Mouse (Mus musculus): ENCODE measurements around the gene Nutm1. TPM values are rescaled to one million over a fixed set of nuclear protein-coding genes. Genes with fewer than 3 reads are reported as not detected.
"Not testable (repeated sequence)": the region's sequence is repeated elsewhere in the genome, so short reads cannot be mapped to it uniquely, and the experiment has no call there.

Gene Nutm1
- total RNA-seq (2021): not detected
- long read RNA-seq, experiment 1: 0 reads
- long read RNA-seq, experiment 2: 0 reads

DNA sequence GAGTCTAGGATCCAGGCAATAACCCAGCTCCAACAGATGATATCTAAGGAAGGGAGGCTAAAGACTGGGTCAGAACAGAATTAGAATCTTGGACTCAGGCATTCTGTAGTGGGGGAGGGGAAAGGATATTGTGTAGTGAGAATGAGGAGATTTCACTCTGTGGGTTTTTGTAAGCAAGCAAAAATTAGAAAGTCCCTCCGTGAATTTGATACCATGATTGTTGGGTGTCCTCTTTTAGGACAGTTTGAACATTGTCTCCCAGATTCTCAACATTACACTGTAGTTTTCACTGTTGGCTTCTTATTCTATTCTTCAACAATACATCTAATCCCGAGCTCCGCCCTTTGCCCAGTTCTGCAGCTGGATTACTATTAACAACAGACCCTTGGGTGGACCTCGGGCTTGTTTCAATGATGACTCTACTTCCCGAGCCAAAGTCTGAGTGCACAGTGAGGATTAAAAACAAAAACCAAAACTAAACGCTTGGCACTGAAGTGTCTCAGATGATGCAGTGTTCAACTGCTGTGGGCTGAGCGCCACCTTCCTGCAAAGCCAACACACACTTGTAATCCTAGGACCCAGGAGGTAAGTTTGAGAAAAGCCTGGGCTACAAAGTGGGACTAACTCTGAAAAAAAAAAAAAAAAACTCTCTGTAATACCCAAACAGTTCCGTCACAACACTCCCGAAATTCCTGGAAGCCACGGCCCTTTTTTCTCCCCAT, at the start of gene Nutm1:
Gene Nutm1 (minus strand): TSS at position 51 of the 722 bp plus-strand sequence.
- DNase-seq: peak in 1 of 2 experiments; percentile 14
- intact Hi-C loops (cut with DNase I): no loop called here

DNA sequence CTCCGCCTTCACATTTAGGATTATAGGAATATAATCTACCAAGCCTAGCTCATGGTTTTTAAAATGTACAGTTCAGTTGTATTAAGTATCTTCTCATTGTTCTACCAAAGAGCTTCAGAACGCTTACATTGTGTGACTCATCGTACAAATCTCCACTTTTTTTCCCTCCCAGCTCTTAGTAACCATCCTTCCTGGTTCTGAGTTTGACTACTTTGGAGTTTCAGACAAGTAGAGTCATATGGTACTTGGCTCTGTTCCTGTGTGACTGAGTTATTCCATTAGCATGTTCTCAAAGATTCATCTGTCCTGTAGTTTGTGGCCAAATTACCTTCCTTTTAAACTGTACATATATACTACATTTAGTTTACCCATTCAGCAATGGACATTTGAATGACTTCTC, 49.6 kb upstream of the Nutm1 start:
- DNase-seq: no peak
- intact Hi-C loops (cut with DNase I): no loop called here

DNA sequence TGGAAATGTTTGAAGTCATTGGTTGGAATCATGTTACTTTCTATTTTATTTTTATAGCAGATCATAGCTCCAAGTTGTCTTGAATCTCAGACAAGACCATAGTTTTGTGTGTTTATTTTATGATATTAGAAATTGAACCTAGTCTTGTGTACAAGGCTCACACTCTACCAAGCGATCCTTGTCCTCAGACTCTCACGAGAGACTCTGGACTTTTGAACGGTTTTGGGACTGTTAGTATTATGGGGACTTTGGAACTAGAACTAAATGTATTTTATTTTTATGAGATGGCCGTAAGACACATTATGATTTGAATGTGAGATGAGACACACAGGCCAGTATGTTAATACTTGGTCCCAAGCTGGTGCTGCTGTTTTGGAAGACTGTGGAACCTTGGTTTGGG, 39.1 kb upstream of the Nutm1 start:
- DNase-seq: no peak
- intact Hi-C loops (cut with DNase I): no loop called here

DNA sequence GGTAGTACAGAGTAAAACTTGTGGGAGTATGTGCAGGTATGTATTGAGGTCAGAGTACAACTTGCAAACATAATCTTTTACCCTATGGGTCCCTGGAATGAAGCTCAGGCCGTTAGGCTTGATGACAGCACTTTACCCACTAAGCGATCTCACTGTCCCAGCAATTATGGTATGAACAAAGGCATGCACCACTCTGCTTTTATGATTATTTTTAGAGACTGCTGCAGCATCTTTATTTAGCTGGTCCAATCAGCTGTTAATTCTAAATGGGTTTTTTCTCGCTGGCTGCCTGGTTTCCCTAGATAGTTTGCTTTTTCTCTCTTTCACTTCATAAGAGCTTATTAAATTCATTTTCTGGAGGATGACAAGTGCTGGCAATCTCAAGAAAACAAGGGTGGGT, 37.1 kb upstream of the Nutm1 start:
- no peak for DNase-seq
- intact Hi-C loops (cut with DNase I): no loop called here

DNA sequence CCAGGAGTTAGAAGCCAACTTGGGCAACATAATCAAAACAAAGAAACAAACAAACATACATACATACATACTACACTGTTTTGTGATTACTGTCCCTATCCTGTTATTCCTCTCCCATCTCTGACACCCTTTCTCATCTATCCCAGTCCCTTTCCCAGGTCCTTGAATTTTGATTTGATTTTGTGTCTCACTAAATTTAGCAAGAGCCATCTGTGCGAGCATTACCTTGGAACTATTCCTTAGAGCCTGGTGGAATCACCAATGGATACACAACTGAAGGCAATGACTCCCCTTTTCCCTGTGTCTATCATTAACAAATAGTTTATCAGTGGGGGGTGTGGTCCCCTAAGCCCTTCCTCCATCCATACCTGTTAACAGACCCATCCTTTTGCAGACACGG, 33.7 kb upstream of the Nutm1 start:
- intact Hi-C loops (cut with DNase I): no loop called here

DNA sequence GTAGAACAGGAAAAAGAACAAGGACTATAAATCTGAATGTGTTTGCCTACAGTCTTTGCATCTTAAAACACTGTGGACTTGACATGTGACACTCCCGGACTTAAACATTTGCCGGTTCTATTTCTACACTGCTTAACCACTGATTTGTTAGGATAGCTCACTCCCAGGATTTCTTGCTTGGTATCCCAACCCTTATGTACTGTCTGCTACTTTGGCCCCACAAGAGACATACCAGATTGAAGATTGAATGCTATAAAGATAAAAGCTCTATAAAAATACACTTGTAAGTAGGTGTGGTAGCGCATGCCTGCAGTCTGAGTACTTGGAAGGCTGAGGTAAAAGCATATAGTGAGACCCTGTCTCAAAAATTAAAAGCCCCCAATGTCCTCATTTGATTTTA, 30.4 kb upstream of the Nutm1 start:
- intact Hi-C loops (cut with DNase I): no loop called here
- DNase-seq: no peak

More for the DNA sequence above, 33.7 kb upstream of the Nutm1 start:
- no peak for DNase-seq

DNA sequence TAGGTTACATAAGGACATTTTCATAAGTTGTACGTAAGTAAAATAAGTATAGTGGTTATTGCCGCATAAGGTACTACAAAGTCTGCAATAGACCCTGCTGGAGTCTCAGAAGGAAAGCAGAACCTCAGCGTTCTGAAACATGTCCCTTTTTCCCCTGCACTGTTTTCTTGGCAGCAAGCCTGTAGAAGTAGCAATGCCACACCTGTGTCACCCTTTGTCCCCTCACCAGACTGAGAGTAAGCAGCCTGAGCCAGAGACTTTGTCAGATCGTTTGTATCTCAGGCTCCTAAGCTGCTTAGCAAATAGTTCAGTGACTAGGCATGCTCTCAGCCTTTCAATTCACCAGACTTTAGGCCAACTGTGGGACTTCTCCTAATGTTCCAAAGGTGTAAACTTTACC, 28.0 kb upstream of the Nutm1 start:
- intact Hi-C loops (cut with DNase I): no loop called here
- DNase-seq: no peak

DNA sequence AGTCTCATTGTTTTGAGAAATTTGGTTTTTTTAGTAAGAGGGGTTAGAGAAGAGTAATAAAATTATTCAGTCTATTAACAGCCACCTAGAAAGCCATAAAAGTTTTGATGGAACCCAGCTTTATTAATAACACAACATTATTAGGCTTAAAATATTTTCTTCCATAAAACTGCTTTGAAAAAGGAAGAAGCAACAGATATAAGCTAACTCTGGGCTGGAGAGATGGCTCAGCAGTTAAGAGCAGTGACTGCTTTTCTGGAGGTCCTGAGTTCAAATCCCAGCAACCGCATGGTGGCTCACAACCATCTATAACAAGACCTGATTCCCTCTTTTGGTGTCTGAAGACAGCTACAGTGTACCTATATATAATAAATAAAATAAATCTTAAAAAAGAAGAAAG, 27.0 kb upstream of the Nutm1 start:
- intact Hi-C loops (cut with DNase I); DNase-seq: not testable (repeated sequence)

DNA sequence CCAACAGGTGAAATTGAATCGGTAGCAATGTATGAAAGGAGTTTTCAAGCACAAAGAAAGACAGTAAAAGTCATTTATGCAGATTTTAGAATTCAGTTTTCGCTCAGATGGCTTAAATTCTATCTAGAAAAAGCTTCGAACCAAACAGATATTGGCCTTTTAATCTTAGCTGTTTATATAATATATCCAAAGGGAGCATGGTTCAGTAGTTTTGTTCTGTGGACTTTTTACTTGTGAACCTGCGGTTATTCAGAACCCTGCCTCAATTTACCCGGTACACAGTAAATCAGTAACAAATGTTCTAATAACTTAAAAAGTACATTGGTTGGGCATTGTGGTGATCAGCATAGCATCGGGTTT, 25.9 kb upstream of the Nutm1 start:
- DNase-seq: no peak
- intact Hi-C loops (cut with DNase I): no loop called here

DNA sequence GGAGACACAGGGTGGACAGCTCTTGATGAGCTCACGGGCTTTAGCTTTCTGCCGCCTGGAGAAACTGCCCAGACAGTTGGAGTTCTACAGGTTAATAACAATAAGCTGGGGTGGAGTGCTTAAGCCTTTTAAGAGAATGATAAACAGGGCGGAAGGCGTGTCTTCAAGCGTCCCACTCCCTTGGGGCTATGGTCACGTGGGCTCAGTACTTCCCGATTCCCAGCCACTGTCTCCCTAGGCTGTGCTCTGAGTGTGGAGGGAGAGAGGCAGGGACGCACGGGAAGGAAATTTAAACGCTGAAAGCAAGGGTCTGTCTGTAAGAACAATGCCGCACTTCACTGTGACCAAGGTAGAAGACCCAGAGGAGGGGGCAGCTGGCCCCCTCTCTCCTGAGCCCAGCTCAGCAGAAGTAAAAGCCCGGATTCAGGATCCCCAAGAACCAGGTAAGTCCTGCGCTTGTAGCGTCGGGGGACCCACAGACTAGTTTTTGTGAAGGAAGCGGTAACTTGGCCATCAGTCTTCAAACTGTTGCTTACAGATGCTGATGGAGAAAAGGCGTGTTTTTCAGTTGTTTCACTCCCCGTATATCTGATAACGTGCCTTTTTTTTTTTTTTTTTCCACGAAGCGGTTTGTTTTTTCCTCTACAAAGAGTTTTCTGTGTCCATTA, 25.4 kb upstream of the Nutm1 start:
- intact Hi-C loops (cut with DNase I): no loop called here
- DNase-seq: peak; percentile 66 to 71

DNA sequence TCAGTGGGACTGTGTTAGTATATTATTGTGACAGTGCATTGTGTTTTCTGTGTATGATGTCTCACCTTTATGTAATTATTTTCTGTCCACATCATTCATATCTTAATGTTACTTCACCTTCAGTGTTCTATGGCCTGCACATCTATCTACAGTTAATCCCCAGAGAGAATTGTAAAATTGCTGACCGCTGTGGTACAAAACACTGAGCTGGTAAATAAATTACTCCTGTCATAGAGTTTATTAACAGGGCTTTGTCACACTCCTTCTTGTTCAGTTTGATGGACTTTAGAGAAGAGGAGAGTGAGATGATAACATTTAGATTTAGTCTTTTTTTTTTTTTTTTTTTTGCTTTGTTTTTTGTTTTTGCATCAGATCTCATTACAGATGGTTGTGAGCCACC, 23.8 kb upstream of the Nutm1 start:
- intact Hi-C loops (cut with DNase I): no loop called here
- DNase-seq: no peak

DNA sequence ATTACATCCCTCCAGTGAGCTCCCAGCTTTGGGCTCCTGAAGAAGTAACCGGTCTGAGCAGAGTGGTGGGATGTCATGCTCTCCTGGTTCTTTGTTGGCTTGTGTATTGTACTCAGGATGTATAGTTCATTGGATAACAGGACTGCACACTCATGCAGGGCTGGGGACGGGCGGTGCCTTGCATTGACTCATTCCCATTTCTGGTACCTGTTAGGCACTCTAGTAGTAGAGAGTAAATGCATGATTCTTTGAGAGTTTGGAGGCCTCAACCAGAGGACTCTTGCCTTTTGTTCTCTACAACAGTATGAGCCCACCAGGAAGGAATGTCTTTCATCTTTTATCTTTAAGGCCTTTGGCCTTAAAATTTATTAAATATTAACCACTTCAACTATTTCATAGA, 17.8 kb upstream of the Nutm1 start:
- intact Hi-C loops (cut with DNase I): no loop called here
- no peak for DNase-seq

DNA sequence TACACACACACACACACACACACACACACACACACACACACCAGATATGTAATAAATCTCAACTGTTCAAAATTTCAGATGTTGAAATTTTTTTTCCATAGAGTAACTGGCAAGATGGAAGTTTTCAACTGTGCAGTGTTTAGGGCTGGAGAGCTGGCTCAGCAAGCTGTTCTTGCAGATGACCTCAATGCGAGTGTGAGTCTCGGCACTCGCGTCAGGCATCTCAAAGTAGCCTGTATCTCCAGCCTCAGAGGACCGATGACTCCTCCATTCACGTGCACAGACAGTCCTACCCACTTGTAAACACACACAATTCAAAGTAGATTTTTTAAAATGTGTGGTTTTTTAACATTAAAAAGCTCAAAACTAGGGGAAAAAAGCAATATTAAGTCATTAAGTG, 14.4 kb upstream of the Nutm1 start:
- intact Hi-C loops (cut with DNase I): no loop called here
- no peak for DNase-seq

DNA sequence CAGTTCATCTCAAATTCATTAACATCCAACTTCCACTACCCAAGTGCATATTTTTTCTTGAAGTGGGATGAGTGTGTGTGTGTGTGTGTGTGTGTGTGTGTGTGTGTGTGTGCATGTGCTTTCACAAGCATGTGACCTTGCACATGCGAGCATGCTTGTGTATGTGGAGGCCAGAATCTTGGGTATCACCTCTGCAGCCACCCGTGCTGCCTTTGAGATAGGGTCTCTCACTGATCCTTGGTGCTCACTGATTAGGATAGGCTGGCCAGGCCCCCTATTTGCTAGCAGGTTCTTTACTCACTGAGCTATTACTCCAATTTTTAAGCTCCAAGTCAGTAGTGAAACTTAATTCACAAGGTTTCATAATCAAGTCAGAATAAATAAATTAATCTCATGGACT, 13.8 kb upstream of the Nutm1 start:
- intact Hi-C loops (cut with DNase I): no loop called here
- no peak for DNase-seq

DNA sequence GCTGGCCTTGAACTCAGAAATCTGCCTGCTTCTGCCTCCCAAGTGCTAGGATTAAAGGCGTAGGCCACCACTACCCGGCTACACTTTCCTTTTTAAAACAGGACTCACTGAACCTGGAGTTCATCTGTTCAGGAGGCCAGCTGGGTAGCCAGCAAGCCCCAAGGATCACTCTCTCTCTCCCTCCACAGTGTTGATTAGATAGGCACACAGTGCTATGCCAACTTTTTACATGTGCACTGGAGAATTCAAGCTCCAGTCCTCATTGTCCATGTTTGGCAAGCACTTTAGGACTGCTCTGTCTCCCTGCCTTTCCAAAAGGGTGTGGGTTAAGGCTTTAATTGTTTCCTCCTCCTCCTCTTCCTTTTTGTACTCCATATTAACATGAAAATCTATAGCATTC, 10.9 kb upstream of the Nutm1 start:
- no peak for DNase-seq
- intact Hi-C loops (cut with DNase I): no loop called here

DNA sequence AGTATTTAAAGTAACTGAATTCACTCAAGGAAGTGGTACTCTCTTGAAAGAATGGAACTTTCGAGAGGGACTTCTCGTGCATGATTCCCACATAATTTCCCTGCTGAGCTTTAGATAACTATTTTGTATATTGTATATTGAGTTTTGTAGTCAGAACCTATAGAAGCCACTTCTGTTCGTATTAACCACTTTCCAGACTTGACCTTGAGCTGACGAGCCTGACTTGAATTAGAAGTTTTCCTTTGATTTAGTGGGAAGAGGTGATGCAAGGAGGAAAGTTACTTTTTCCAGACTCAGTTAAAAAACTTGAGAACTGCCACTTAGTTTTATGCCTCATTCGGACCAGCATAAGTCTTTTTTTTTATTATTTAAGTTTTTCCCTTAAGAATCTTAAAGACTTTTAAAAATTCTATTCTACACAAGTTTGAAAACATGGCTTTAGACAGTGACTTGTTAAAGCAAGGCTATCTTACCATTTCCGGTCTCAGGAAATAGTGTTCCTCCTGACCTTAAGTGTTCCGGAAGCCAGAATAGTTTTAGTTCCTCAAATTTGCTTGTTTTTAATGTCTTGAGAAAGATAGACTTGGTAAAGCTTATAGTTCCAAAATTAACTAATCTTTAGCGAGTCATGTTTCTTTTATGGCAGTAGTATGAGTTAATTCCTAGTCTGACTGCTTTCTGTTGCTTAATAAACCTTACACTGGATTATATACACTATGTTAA, 8.6 kb upstream of the Nutm1 start:
- DNase-seq: no peak
- intact Hi-C loops (cut with DNase I): loop anchor here (10.0 kb wide), 3 partner anchors 67 to 217 kb away; partner anchors contain the start of genes Chrm5 and Emc7

DNA sequence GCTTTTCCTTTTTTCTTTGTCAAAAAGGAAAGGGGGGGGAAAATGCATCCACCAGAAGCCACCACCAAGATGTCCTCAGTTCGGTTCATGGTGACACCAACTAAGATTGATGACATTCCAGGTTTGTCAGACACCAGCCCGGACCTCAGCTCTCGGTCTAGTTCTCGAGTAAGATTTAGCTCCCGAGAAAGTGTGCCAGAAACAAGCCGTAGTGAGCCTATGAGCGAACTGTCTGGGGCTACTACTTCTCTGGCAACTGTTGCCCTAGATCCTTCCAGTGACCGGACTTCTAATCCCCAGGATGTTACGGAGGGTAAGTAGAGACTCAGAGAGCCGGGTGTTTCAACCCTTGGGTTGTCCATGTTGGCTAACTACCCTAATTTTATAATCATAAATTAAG, 7.7 kb upstream of the Nutm1 start:
- DNase-seq: peak; percentile 16 to 40
- intact Hi-C loops (cut with DNase I): loop anchor here (10.0 kb wide), 3 partner anchors 68 to 218 kb away; partner anchors contain the start of genes Chrm5 and Emc7

DNA sequence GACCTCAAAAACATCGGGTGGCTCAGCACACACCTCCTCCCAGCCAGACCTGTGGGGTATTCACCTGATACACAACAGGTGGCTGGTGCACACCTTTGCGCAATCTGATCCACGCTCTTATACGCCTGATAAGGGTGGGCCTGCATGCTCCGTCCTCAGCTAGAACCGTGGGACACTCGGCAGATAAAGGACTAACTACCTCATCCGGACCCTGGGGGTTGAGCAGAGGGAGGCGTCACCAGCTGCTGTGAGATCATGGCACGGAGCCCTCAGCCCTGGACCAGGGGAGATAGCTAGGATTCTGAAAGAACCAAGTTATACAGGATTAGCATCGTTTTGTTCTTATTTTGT, 7.1 kb upstream of the Nutm1 start, which contains the start of gene Gm21985:
Gene Gm21985 (plus strand): TSS at position 73 of the 351 bp plus-strand sequence.
- intact Hi-C loops (cut with DNase I): loop anchor here (10.0 kb wide), 3 partner anchors 69 to 219 kb away; partner anchors contain the start of genes Chrm5 and Emc7
- DNase-seq: peak; percentile 72 to 73

DNA sequence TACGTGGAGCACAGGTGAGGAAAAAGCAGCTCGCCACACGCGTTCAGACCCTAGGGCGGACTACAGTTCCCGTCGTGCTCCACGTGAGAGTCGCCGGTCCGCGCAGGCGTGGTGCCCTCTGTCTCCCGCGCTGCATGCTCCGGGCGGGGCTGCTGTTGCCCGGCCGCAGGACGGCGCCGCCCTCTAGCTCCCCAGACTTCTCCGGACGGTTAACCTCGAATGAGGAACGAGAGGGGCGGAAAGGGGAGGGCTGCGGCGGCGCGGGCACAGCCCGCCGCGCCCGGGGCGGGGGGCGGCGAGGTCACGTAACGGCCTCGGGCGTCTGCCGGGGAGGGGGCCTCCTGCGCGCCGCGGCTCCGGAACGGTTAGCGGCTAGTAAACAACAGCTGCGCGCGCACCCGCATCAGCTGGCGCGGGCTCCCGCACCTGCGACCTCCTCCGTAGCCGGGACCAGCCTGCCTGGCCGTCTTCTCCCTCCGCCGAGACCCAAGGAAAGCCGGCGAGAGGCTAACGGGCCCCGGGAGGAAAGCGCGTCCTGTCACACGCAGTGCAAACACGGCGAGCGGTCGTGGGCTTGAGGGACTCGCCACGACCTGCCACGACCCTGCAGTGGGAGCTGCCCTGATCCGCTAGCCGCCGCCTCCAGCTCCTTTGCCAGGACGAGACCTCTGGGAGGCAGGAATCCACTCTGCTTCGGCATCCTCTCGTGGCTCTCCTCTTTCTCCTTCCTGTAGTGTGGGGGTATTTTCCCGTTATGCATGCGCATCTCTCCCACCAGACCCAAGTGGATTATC, 6.6 kb upstream of the Nutm1 start, which contains the start of gene Slc12a6:
Gene Slc12a6 (plus strand): TSS at position 378 of the 794 bp plus-strand sequence.
- intact Hi-C loops (cut with DNase I): loop anchor here (10.0 kb wide), 3 partner anchors 69 to 219 kb away; partner anchors contain the start of genes Chrm5 and Emc7
- DNase-seq: peak; percentile 94 to 95

DNA sequence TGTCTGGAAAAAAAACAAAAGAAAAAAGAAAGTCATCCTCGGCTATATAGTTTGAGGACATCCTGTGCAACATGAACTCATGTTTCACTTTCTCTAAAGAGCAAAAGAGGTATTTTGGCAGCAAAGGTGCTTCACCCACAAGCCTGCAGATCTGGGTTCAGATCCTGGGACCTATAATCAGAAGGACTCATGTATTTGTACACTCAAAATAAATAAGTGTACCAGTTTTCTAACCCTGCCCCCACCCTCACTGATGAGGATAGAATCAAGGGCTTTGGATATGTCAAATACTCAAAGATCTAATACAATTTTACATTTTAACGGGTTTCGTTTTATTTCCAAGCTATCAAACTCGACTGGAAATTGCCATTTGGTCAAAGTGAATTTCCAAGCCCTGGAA, 5.3 kb upstream of the Nutm1 start:
- intact Hi-C loops (cut with DNase I): loop anchor here (5.0 to 10.0 kb wide), 4 partner anchors 70 to 220 kb away; partner anchors contain the start of genes Chrm5, Emc4 and Emc7
- DNase-seq: no peak
